Mouse (Mus musculus) megakaryocyte, embryonic 14.5 days (primary cell): Measurements from ENCODE around the gene Ak9.

Experiments used
- FLI1 ChIP-seq: IDR thresholded peaks from 2 replicates; pipeline ENCODE4 v1.6.1; 2012; ENCODE audit warnings: low read length, inconsistent platforms, mixed read lengths
- GATA1 ChIP-seq: IDR thresholded peaks from 3 replicates; pipeline ENCODE4 v1.6.1; 2012; ENCODE audit warnings: mixed read lengths, low read length, inconsistent platforms, borderline replicate concordance

GRCm38 (mm10) chr10:41450780-41451522 is 147.2 kb downstream of the Ak9 start:
- no peak for TF ChIP-seq GATA1
- no peak for TF ChIP-seq FLI1
